Mouse (Mus musculus): ENCODE data around the gene Secisbp2. TPM values are rescaled to one million over a fixed set of nuclear protein-coding genes. Genes with fewer than 3 reads are reported as not detected.

Gene Secisbp2
- total RNA-seq, 2 experiments from 2014 or later: 19.0 to 21.7 TPM

GRCm38 (mm10) chr13:51729887-51730361, 78.4 kb downstream of the Secisbp2 start:
- DNase-seq (ENCODE audit: low spot score in 2 of 2): no peak

- DNase-seq (ENCODE audit: low spot score in 2 of 2): no peak
Observed at GRCm38 (mm10) chr13:51731474-51731873, 80.0 kb downstream of the Secisbp2 start.

GRCm38 (mm10) chr13:51732097-51732664, 80.7 kb downstream of the Secisbp2 start:
- no peak for DNase-seq (ENCODE audit: low spot score in 2 of 2)

Other genes with a start within 250 kb of the Secisbp2 start
- gene S1pr3, start 243.1 kb upstream of the Secisbp2 start, total RNA-seq (2021): 10 to 100 TPM in 1 of 2 experiments, 1 to 10 TPM in 1; 9.7 to 14.1 TPM
- gene Shc3, start 82.3 kb upstream of the Secisbp2 start, total RNA-seq (2021): 1 to 10 TPM in 1 of 2 experiments, under 1 TPM in 1; 0.83 to 1.3 TPM
- gene Cks2, start 6.5 kb upstream of the Secisbp2 start, total RNA-seq (2021): 1 to 10 TPM; 2.8 to 8.5 TPM
- 10 to 100 TPM in 1 of 2 experiments, 1 to 10 TPM in 1; 8.0 to 13.5 TPM for gene Sema4d, start 142.1 kb downstream of the Secisbp2 start, total RNA-seq (2021)
- gene Gadd45g, start 195.0 kb downstream of the Secisbp2 start, total RNA-seq (2021): 10 to 100 TPM; 44.9 to 80.0 TPM

Data from adrenal gland, adult 18-20 months (tissue).